Mouse (Mus musculus): Measurements from ENCODE around the gene Zeb2. TPM values are rescaled to one million over a fixed set of nuclear protein-coding genes. Genes with fewer than 3 reads are reported as not detected.

Gene Zeb2
- polyA plus RNA-seq, 1 experiment from 2014 or later = 52.2 TPM

DNA sequence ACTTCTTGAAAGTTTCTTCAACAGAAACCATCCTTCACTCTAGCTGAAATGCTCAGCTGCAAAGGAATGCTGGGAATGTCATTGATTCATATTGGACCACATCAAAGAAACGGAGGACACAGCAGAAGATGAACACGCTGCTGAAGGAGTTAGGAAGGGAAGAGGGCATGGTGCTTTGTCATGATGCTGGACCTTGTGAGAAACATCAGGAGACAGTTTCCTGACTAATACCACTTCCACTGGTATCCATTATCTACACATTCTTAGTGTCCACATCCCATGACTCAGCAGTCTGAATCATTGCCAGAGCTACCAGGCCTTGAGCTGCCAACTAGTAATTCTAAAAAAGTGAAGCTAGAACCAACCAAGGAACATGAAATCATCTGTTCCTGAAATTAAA, 148.0 kb downstream of the Zeb2 start:
- Histone ChIP-seq H3K4me2 (replicated peaks; ENCODE audit: low read depth, low read length) (no peak overlapping the region), H3K36me3 (ENCODE audit: control insufficient read depth, insufficient read depth, low read length) (no peaks in the 10 kb centered on the region), H3K4me1 (ENCODE audit: control insufficient read depth, insufficient read depth, low read length) (no peaks in the 10 kb centered on the region), H3K27ac (ENCODE audit: low read depth, low read length) (no peak overlapping the region), H3K27me3 (ENCODE audit: control insufficient read depth, insufficient read depth, low read length) (no peaks in the 10 kb centered on the region), H3K9me3 (ENCODE audit: control insufficient read depth, low read length) (no peaks in the 10 kb centered on the region), H3K9ac (ENCODE audit: low read depth, low read length) (no peak overlapping the region), H3K4me3 (ENCODE audit: low read length) (no peak overlapping the region)
- whole genome bisulfite sequencing = 84% methylated on average over 2 of the region's 2 CpGs
- ATAC-seq (ENCODE audit: low FRiP score, low TSS enrichment) = no peak

DNA sequence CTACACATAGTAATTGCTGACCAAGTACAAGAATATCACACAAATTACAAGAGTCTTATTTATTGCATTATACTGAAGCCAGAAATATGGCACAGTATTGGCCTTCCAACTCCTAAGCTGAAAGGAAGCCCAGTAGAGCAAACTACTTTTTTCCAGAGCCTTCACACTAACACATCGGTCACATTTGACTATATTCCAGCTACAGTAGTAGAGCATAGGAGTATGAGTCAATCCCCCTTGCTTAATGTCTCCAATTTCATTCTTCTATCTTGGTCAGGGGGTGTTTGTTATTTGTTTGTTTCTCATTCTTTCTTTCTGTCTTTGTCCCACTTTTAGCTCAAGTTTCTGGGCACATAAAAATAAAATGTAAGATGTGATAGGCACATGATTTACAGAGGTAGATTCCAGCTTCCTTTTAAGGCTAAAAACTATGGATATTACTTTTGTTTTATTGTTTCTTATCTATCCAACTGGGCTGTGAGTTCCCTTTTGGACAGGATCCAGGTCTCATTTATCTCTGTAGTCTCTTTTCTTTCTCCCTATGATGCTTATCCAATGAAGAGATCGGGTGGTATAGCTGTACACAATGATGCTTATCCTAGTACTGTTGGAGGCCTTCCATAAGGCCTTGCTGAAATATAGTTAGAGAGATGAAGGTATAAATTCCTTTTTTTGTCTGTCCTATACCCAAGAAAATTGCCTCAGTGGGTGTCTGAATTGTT, 151.2 kb downstream of the Zeb2 start:
- Histone ChIP-seq H3K27me3 (ENCODE audit: control insufficient read depth, insufficient read depth, low read length) (no peaks in the 10 kb centered on the region), H3K4me3 (ENCODE audit: low read length) (no peak overlapping the region), H3K9ac (ENCODE audit: low read depth, low read length) (no peak overlapping the region), H3K27ac (ENCODE audit: low read depth, low read length) (no peak overlapping the region), H3K36me3 (ENCODE audit: control insufficient read depth, insufficient read depth, low read length) (no peaks in the 10 kb centered on the region), H3K4me2 (replicated peaks; ENCODE audit: low read depth, low read length) (no peak overlapping the region), H3K9me3 (ENCODE audit: control insufficient read depth, low read length) (no peaks in the 10 kb centered on the region), H3K4me1 (ENCODE audit: control insufficient read depth, insufficient read depth, low read length) (no peaks in the 10 kb centered on the region)
- WGBS = 67% methylated on average over 2 of the region's 2 CpGs
- ATAC-seq (ENCODE audit: low FRiP score, low TSS enrichment) = no peak

DNA sequence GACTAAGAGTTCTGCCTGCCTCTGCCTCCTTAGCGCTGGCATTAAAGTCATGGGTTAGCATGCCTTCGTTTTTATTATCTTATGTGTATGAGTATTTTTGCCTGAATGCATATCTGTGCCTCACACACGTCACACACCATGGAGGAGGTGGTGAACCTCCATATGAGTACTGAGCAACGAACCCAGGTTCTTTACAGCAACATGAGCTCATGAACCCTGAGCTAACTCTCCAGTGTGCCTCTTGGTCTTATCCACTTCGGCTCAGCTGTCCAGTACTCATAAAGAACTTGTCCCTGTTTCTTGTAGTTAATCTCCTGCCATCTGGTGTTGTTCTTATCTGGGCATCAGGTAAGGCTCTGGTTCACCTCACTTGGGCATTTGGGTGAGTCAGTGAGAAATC, 154.6 kb downstream of the Zeb2 start:
- ATAC-seq (ENCODE audit: low FRiP score, low TSS enrichment) = no peak
- Histone ChIP-seq H3K4me2 (replicated peaks; ENCODE audit: low read depth, low read length) (no peak overlapping the region), H3K4me3 (ENCODE audit: low read length) (no peak overlapping the region), H3K36me3 (ENCODE audit: control insufficient read depth, insufficient read depth, low read length) (no peaks in the 10 kb centered on the region), H3K27me3 (ENCODE audit: control insufficient read depth, insufficient read depth, low read length) (no peaks in the 10 kb centered on the region), H3K4me1 (ENCODE audit: control insufficient read depth, insufficient read depth, low read length) (no peaks in the 10 kb centered on the region), H3K9me3 (ENCODE audit: control insufficient read depth, low read length) (no peaks in the 10 kb centered on the region), H3K27ac (ENCODE audit: low read depth, low read length) (no peak overlapping the region), H3K9ac (ENCODE audit: low read depth, low read length) (no peak overlapping the region)
- 86% methylated on average over 5 of the region's 5 CpGs for WGBS

DNA sequence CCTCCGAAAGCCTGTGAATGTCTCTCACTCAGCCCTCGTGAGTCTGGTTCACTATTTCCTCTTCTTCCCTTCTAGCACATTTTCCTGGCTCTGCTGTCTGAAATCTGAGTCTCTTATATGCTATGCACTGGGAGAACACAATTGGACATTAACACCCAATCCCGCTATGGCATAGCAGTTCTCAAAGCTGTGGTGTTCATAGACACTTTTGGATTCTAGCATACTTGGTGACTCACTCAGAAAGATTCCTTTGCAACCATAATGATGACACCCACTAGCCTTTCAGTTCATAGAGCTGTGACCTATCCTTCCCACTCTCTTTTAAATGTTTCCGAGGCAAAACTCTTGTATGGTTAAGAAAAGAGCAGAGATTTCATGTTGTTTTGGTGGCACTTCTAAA, 156.0 kb downstream of the Zeb2 start:
- Histone ChIP-seq H3K4me3 (ENCODE audit: low read length) (no peak overlapping the region), H3K4me2 (replicated peaks; ENCODE audit: low read depth, low read length) (no peak overlapping the region), H3K27me3 (ENCODE audit: control insufficient read depth, insufficient read depth, low read length) (no peaks in the 10 kb centered on the region), H3K27ac (ENCODE audit: low read depth, low read length) (no peak overlapping the region), H3K36me3 (ENCODE audit: control insufficient read depth, insufficient read depth, low read length) (no peaks in the 10 kb centered on the region), H3K4me1 (ENCODE audit: control insufficient read depth, insufficient read depth, low read length) (no peaks in the 10 kb centered on the region), H3K9ac (ENCODE audit: low read depth, low read length) (no peak overlapping the region), H3K9me3 (ENCODE audit: control insufficient read depth, low read length) (no peaks in the 10 kb centered on the region)
- no peak for ATAC-seq (ENCODE audit: low FRiP score, low TSS enrichment)
- 74% methylated on average over 4 of the region's 4 CpGs for WGBS

DNA sequence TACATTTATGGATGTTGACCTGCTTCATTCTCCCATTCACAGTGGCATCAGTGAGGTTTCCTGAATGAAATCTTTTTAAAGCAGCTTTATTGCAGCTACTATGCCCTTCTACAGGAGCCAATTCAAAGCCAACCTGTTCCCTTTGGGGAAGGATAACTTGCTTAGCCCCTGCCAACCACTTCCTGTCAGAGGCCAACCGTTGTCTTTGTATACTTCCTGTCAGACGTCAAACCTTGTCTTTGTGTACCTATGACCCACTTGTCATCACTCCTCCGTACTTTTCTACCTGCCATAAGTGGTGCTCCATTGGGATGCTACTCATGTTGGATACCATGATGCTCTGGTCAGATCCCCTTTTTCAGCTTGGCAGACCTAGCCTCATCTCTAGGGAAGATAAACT, 156.6 kb downstream of the Zeb2 start:
- Histone ChIP-seq H3K4me1 (ENCODE audit: control insufficient read depth, insufficient read depth, low read length) (no peaks in the 10 kb centered on the region), H3K36me3 (ENCODE audit: control insufficient read depth, insufficient read depth, low read length) (no peaks in the 10 kb centered on the region), H3K4me2 (replicated peaks; ENCODE audit: low read depth, low read length) (no peak overlapping the region), H3K4me3 (ENCODE audit: low read length) (no peak overlapping the region), H3K9me3 (ENCODE audit: control insufficient read depth, low read length) (no peaks in the 10 kb centered on the region), H3K9ac (ENCODE audit: low read depth, low read length) (no peak overlapping the region), H3K27ac (ENCODE audit: low read depth, low read length) (no peak overlapping the region), H3K27me3 (ENCODE audit: control insufficient read depth, insufficient read depth, low read length) (no peaks in the 10 kb centered on the region)
- ATAC-seq (ENCODE audit: low FRiP score, low TSS enrichment) = no peak
- WGBS = 79% methylated on average over 3 of the region's 3 CpGs

DNA sequence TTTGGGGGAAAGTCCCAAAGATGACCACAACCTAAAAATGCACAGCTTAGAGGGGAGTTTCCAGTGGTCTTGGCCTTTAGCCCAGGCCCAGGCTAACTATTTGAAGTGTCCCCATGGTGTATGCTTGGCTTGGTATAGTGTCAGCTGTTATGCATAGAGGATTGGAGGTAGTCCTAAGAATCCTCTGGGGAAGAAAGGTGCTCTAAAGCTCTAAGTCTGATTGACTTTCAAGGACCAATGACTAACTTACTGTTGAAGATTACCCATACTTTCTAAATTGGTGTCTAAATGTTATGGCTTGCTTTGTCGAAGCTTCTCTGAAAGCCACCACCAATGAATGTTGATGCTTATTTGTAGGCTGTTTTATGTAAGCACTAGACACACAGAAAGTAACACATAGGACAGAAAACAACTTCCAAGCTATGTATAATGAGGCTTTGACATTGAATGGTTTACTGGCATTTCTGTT, 159.8 kb downstream of the Zeb2 start:
- H3K4me1 ChIP-seq (ENCODE audit: control insufficient read depth, insufficient read depth, low read length) = 0 out of 2 replicates have a peak, but pooled peaks cover 4% of the 10 kb centered on the region
- no peaks in the 10 kb centered on the region for H3K27me3 ChIP-seq (ENCODE audit: control insufficient read depth, insufficient read depth, low read length)
- H3K27ac ChIP-seq (ENCODE audit: low read depth, low read length) = no peak overlapping the region
- H3K9me3 ChIP-seq (ENCODE audit: control insufficient read depth, low read length) = no peaks in the 10 kb centered on the region
- H3K4me3 ChIP-seq (ENCODE audit: low read length) = no peak overlapping the region
- ATAC-seq (ENCODE audit: low FRiP score, low TSS enrichment) = no peak
- no peaks in the 10 kb centered on the region for H3K36me3 ChIP-seq (ENCODE audit: control insufficient read depth, insufficient read depth, low read length)
- no peak overlapping the region for H3K9ac ChIP-seq (ENCODE audit: low read depth, low read length)
- 94% methylated on average over 1 of the region's 1 CpGs for WGBS
- H3K4me2 ChIP-seq (replicated peaks; ENCODE audit: low read depth, low read length) = no peak overlapping the region

DNA sequence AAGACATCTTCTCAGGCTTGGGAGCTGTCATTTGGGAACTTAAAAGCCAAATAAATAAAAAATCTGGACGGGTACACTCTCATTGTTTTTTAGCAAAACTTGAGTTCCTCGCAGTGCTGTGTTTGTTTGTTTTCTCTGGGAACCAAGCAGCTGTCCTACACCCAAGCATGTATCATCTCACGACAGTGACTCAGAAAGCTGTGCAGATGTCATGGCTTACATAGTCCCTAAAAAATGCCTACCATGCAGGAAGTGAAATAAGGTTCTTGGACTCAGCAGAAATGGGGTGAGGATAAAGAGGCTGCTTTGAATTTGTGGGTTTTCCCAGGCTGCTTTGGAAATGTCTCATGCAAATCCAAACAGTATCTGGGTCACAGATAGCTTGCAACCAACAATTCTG, 161.0 kb downstream of the Zeb2 start:
- Histone ChIP-seq H3K4me2 (replicated peaks; ENCODE audit: low read depth, low read length) (no peak overlapping the region), H3K9me3 (ENCODE audit: control insufficient read depth, low read length) (no peaks in the 10 kb centered on the region), H3K27me3 (ENCODE audit: control insufficient read depth, insufficient read depth, low read length) (no peaks in the 10 kb centered on the region), H3K4me1 (ENCODE audit: control insufficient read depth, insufficient read depth, low read length) (0 out of 2 replicates have a peak, but pooled peaks cover 4% of the 10 kb centered on the region), H3K36me3 (ENCODE audit: control insufficient read depth, insufficient read depth, low read length) (no peaks in the 10 kb centered on the region), H3K4me3 (ENCODE audit: low read length) (no peak overlapping the region), H3K9ac (ENCODE audit: low read depth, low read length) (no peak overlapping the region), H3K27ac (ENCODE audit: low read depth, low read length) (no peak overlapping the region)
- ATAC-seq (ENCODE audit: low FRiP score, low TSS enrichment) = no peak
- WGBS = 35% methylated on average over 3 of the region's 3 CpGs

DNA sequence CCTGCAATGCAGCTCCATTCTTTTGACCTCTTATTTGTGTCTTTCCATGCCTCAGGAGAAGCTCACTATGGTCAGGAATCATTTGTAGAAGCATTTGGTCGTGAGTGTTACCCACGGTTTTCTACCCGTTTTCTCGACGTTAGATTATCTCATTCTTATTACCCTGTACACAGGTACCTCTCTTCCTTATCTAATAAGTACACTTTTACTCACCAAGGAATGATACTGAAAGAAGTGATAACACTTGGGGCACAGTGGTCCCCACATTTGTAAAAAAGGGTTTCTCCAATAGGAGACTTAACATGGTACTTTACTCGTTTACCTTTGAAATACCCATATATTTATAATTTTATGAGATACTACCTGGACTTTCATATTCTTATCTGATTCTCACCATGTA, 161.7 kb downstream of the Zeb2 start:
- Histone ChIP-seq H3K4me3 (ENCODE audit: low read length) (no peak overlapping the region), H3K9me3 (ENCODE audit: control insufficient read depth, low read length) (no peaks in the 10 kb centered on the region), H3K9ac (ENCODE audit: low read depth, low read length) (no peak overlapping the region), H3K27ac (ENCODE audit: low read depth, low read length) (no peak overlapping the region), H3K4me2 (replicated peaks; ENCODE audit: low read depth, low read length) (no peak overlapping the region), H3K4me1 (ENCODE audit: control insufficient read depth, insufficient read depth, low read length) (0 out of 2 replicates have a peak, but pooled peaks cover 4% of the 10 kb centered on the region), H3K27me3 (ENCODE audit: control insufficient read depth, insufficient read depth, low read length) (no peaks in the 10 kb centered on the region), H3K36me3 (ENCODE audit: control insufficient read depth, insufficient read depth, low read length) (no peaks in the 10 kb centered on the region)
- ATAC-seq (ENCODE audit: low FRiP score, low TSS enrichment) = no peak
- WGBS = 91% methylated on average over 6 of the region's 6 CpGs

DNA sequence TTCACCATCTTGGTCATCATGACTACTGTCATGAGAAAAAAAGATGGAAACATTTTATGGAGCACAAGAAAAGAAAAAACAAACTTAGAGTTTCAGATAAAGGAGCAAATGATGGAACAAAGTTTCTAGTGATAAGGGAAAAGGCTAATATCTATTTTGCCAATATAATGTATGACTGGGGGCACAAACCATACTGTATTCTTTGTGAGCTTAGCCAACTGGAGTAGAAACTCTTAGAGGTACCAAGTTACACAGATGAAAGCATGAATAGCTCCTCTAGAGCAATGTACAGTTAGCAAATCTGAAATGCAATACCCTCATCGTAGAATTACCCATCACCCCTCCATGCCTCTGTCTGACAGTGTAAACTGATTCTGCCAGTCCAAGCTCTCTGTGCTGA, 163.0 kb downstream of the Zeb2 start:
- WGBS = 63% methylated on average over 1 of the region's 1 CpGs
- H3K36me3 ChIP-seq (ENCODE audit: control insufficient read depth, insufficient read depth, low read length) = no peaks in the 10 kb centered on the region
- H3K9me3 ChIP-seq (ENCODE audit: control insufficient read depth, low read length) = no peaks in the 10 kb centered on the region
- H3K27me3 ChIP-seq (ENCODE audit: control insufficient read depth, insufficient read depth, low read length) = no peaks in the 10 kb centered on the region
- 0 out of 2 replicates have a peak, but pooled peaks cover 4% of the 10 kb centered on the region for H3K4me1 ChIP-seq (ENCODE audit: control insufficient read depth, insufficient read depth, low read length)
- no peak for ATAC-seq (ENCODE audit: low FRiP score, low TSS enrichment)
- H3K27ac ChIP-seq (ENCODE audit: low read depth, low read length) = no peak overlapping the region
- H3K9ac ChIP-seq (ENCODE audit: low read depth, low read length) = no peak overlapping the region
- no peak overlapping the region for H3K4me3 ChIP-seq (ENCODE audit: low read length)
- H3K4me2 ChIP-seq (replicated peaks; ENCODE audit: low read depth, low read length) = no peak overlapping the region

Data from kidney, embryonic 14.5 days (tissue).